Mouse (Mus musculus) left cerebral cortex, postnatal 4 days (tissue): ENCODE data around the gene Sephs2. TPM values are rescaled to one million over a fixed set of nuclear protein-coding genes. Genes with fewer than 3 reads are reported as not detected.

Source experiments
- DNase-seq: peaks from one replicate; pipeline ENCODE4 v3.0.0-alpha.2; 2022
- intact Hi-C: fragments of 180-260 bp; cut with DNase I; formaldehyde crosslinking; loops from one replicate; pipeline ENCODE4 v1.15.1; 2025
- total RNA-seq, 2 experiments: library from RNA; stranded (reverse); gene quantifications; 2 replicates each; pipeline ENCODE4 v1.2.3; 2021

Gene Sephs2
- total RNA-seq, 2 experiments from 2014 or later = 42.6 to 42.9 TPM

GRCm38 (mm10) chr7:127233765-127234164, 40.1 kb downstream of the Sephs2 start:
- no peak for DNase-seq
- intact Hi-C loops = no loop called here

- intact Hi-C loops = no loop called here
- DNase-seq = peak; percentile 42
Observed at GRCm38 (mm10) chr7:127233368-127233749, 40.5 kb downstream of the Sephs2 start.

- DNase-seq = peak; percentile 93
- intact Hi-C loops = no loop called here
Observed at GRCm38 (mm10) chr7:127232622-127233367, 41.1 kb downstream of the Sephs2 start, which contains the start of the genes Zfp553 and Sept1. Gene Zfp553 (plus strand): TSS chr7:127233061. Gene Sept1 (minus strand): TSS chr7:127233130.

GRCm38 (mm10) chr7:127231826-127232621, 41.8 kb downstream of the Sephs2 start:
- no peak for DNase-seq
- intact Hi-C loops = no loop called here

DNA sequence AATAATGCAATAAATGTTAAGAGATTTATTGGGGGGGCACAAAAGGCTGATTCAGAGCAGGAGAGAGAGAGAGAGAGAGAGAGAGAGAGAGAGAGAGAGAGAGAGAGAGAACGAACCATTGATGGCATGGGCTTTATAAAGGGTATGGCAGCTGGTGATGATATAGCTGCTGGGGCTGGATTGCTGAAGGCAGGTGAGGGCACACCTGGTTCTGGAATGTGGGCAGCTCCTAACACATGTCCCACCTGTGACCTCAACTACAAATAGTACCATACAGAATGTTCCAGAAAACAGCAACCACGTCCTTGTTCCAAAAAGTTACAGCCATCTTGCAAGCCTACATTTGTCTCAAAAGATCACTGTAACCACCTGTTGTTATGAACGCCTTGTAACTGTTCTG, 42.5 kb downstream of the Sephs2 start:
- DNase-seq = no peak
- intact Hi-C loops = no loop called here

- intact Hi-C loops = no loop called here
- peak; percentile 85 for DNase-seq
Observed at GRCm38 (mm10) chr7:127228615-127229303, 45.1 kb downstream of the Sephs2 start.

DNA sequence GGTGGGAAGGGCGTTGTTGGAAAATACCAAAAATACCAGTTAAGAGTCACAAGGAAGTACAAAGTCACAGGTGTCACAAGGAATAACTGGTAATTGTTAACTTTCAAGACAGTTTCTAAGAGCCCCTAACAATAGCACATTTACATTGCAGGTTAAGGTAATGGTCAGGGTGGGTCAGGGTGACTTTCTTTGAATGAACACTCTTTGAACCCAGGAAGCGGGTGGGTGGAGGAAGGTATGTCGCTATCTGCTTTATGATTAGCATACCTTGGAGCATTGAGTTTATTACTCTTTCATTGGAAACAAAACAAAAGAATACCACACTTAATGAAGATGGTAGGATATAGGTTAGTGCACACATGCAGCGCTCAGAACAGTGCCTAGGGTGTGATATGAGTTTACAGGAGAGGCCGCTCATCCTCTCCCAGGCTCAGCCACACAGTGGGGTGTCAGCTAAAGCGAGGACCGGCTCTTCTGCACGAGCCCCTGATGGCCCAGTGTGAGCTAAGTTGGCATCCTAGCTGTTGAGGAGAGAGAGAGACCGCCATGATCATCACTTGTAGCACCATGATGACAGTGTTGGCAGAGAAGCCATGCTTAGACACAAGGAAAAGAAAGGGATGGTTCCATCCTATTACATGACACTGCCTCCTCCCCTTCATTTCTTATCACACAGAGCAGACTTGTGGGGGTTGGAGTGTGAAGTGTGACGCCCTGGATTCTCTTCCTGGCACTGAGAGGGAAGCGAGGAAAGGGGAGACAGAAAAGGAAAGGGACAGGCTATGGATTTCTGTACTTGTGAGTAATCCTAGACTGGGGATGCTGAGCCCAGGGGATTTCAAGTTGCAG, 48.5 kb downstream of the Sephs2 start:
- intact Hi-C loops = no loop called here
- DNase-seq = no peak

GRCm38 (mm10) chr7:127224616-127225015, 49.2 kb downstream of the Sephs2 start:
- intact Hi-C loops = no loop called here
- no peak for DNase-seq

GRCm38 (mm10) chr7:127223515-127224478, 50.1 kb downstream of the Sephs2 start:
- intact Hi-C loops = no loop called here
- DNase-seq = no peak

DNA sequence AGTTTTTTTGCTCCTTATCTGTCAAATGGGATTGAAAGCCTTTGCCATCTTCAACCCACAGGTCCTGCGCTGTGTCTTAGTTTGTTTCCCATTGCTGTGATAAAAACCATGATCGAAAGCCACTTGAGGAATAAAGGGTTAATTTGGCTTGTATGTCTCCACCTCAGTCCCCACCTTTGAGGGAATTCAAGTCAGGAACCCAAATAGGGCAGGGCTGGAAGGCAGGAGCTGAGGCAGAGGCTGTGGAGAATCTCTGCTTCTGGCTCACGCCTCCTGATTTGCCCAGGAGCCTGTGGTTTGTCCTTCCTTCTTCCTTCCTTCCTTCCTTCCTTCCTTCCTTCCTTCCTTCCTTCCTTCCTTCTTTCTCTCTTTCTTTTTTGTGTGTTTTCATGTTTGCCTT, 50.7 kb downstream of the Sephs2 start:
- intact Hi-C loops = no loop called here
- DNase-seq = no peak

Other genes with a start within 250 kb of the Sephs2 start
- 100 to 1,000 TPM; 322 to 334 TPM for gene Maz, start 247.0 kb downstream of the Sephs2 start, total RNA-seq
- 10 to 100 TPM; 10.4 to 12.5 TPM for gene Kif22, start 231.6 kb downstream of the Sephs2 start, total RNA-seq
- not detected for gene Zg16, start 186.7 kb downstream of the Sephs2 start, total RNA-seq
- gene AI467606, start 182.7 kb downstream of the Sephs2 start, total RNA-seq = under 1 TPM; 0.77 to 0.90 TPM
- under 1 TPM in 1 of 2 experiments, not detected in 1; 0.18 TPM for gene Qprt, start 151.8 kb downstream of the Sephs2 start, total RNA-seq
- under 1 TPM; 0.22 to 0.74 TPM for gene Spn, start 136.2 kb downstream of the Sephs2 start, total RNA-seq
- gene Cd2bp2, start 78.0 kb downstream of the Sephs2 start, total RNA-seq = 10 to 100 TPM; 65.8 to 78.8 TPM
- 10 to 100 TPM; 73.8 to 78.8 TPM for gene Tbc1d10b, start 65.6 kb downstream of the Sephs2 start, total RNA-seq
- 1 to 10 TPM in 1 of 2 experiments, not detected in 1; 1.2 TPM for gene Mylpf, start 65.2 kb downstream of the Sephs2 start, total RNA-seq
- 10 to 100 TPM; 28.4 to 28.8 TPM for gene Zfp553, start 41.0 kb downstream of the Sephs2 start, total RNA-seq
- gene Sept1, start 40.9 kb downstream of the Sephs2 start, total RNA-seq = 1 to 10 TPM; 7.9 to 8.8 TPM
- gene Zfp771, start 29.8 kb downstream of the Sephs2 start, total RNA-seq = 10 to 100 TPM; 54.9 to 64.5 TPM
- gene Dctpp1, start 13.3 kb downstream of the Sephs2 start, total RNA-seq = 10 to 100 TPM; 49.8 to 63.1 TPM
- gene Itgal, start 22.2 kb upstream of the Sephs2 start, total RNA-seq = 1 to 10 TPM; 1.2 to 1.6 TPM
- 10 to 100 TPM; 20.3 to 22.0 TPM for gene Zfp768, start 71.5 kb upstream of the Sephs2 start, total RNA-seq
- 1 to 10 TPM; 7.9 to 8.9 TPM for gene Zfp747, start 102.0 kb upstream of the Sephs2 start, total RNA-seq
- gene 9130019O22Rik, start 113.1 kb upstream of the Sephs2 start, total RNA-seq = 1 to 10 TPM; 2.8 to 3.0 TPM
- gene E430018J23Rik, start 119.6 kb upstream of the Sephs2 start, total RNA-seq = 1 to 10 TPM; 4.6 to 7.6 TPM
- 1 to 10 TPM; 4.3 to 4.4 TPM for gene Zfp764, start 132.8 kb upstream of the Sephs2 start, total RNA-seq
- gene Zfp688, start 148.0 kb upstream of the Sephs2 start, total RNA-seq = 10 to 100 TPM; 11.3 to 12.6 TPM
- 1 to 10 TPM; 9.5 to 9.7 TPM for gene Zfp689, start 175.1 kb upstream of the Sephs2 start, total RNA-seq
- gene Prr14, start 185.6 kb upstream of the Sephs2 start, total RNA-seq = 10 to 100 TPM; 35.4 to 35.6 TPM
- 10 to 100 TPM; 70.8 to 71.2 TPM for gene Fbrs, start 205.1 kb upstream of the Sephs2 start, total RNA-seq
- gene Srcap, start 237.9 kb upstream of the Sephs2 start, total RNA-seq = 100 to 1,000 TPM; 113 to 128 TPM
- gene Gm42715, start 245.5 kb upstream of the Sephs2 start, total RNA-seq = 10 to 100 TPM; 14.5 to 14.6 TPM